Mouse (Mus musculus) cerebellum, adult 2 months (tissue): ENCODE results near the gene Rab3il1.

ENCODE experiments used
- CTCF ChIP-seq: fragments of 200-500 bp; IDR thresholded peaks from 2 replicates; pipeline ENCODE4 v1.5.1; 2011; ENCODE audit warnings: low read depth, mild to moderate bottlenecking, control low read depth, low read length, moderate library complexity, borderline replicate concordance; ENCODE audit not compliant: insufficient read depth
- POLR2A ChIP-seq: fragments of 200-500 bp; IDR thresholded peaks from 2 replicates; pipeline ENCODE4 v1.6.1; 2011; ENCODE audit warnings: low read length, control low read depth, borderline replicate concordance; ENCODE audit not compliant: insufficient read depth

DNA sequence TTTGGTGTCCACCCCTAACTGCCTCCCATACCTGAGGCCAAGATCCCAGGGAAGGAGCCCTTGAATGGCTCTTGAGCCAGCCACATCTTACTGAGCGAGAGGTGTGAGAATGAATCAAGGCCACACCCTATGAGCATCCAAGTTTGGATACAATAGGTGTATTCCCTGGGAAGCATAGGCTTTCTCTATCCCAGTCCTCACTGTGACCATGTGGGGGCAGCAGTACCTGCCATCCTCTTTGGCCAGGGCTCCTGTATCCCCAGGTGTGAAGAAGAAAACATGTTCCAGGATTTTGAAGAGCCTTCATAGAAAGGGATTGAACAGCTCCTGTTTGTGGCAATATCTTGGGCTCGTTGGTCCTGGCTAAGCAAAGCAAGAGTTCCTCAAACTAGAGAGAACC is 38.1 kb downstream of the Rab3il1 start:
- TF ChIP-seq CTCF, result peak; percentile 51; the same call in 1 of the 2 replicates
- no peak for TF ChIP-seq POLR2A
